Mouse (Mus musculus) MEL-GATA-1-ER (cell line): ENCODE measurements around the gene Rcor2.

Experiments
- DNase-seq: peaks from one replicate; pipeline ENCODE4 v3.0.0-alpha.2; 2012; ENCODE audit warnings: low read depth; ENCODE audit errors: extremely low read depth

The Rcor2 gene

GRCm38 (mm10) chr19:7316822-7317221, 49.7 kb downstream of the Rcor2 start:
- DNase-seq = no peak

GRCm38 (mm10) chr19:7317716-7318115, 50.6 kb downstream of the Rcor2 start:
- DNase-seq = no peak

GRCm38 (mm10) chr19:7320181-7320580, 53.1 kb downstream of the Rcor2 start:
- DNase-seq = no peak

GRCm38 (mm10) chr19:7321391-7321790, 54.3 kb downstream of the Rcor2 start:
- DNase-seq = no peak
